Mouse (Mus musculus) A20 (cell line): ENCODE data around the gene Gm20379.

Experiments used
- DNase-seq: peaks from one replicate; pipeline ENCODE4 v3.0.0-alpha.2; 2011; ENCODE audit warnings: low read depth, low spot score

Gm20379 gene

DNA sequence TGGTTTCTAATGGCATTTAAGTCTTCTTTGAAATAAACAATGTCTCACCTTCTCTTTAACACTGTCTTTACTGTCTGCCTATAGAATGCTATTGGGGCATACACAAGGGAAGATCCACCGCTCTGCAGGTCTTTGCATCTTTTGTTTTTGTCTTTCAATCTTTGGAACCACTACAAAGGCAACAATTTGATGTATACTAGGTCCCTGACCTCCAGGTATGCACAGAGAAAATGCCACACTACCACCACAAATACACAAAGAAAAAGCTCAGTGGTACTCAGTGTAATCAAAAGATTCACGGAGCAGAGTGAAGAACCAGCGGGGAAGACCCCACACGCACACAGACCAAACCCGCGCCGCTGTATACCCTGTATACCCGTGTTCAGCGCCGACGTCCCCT lies at the start of gene Gm20379:
Gene Gm20379, plus strand, starts transcription at position 301 of the 400 bp plus-strand sequence.
- no peak for DNase-seq

GRCm38 (mm10) chr13:92261329-92261728 lies 44.5 kb upstream of the Gm20379 start:
- DNase-seq = no peak

- DNase-seq = no peak
Observed at GRCm38 (mm10) chr13:92263566-92263965, 42.2 kb upstream of the Gm20379 start.

DNA sequence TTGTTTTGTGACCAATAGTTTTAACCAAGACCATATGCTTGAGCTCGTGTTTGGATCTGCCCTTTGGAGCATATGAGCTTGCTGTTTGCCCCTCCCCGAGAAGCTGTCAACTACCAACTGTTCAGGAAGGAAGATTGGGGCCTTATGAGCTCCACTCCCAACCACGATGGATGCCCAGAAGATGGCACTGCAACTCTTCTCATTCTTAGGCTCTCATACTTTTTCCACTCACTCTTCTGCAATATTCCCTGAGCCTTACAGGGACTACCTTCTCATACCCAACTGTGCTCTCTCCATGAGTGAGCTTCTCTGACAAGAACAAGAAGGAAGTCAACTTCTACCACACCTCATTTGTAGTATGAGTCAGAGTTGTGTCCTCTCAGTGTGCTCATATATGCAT lies 38.7 kb upstream of the Gm20379 start:
- peak; percentile 31 for DNase-seq

GRCm38 (mm10) chr13:92274274-92275198 lies 31.2 kb upstream of the Gm20379 start:
- no peak for DNase-seq

- no peak for DNase-seq
Observed at GRCm38 (mm10) chr13:92275292-92275691, 30.5 kb upstream of the Gm20379 start.

DNA sequence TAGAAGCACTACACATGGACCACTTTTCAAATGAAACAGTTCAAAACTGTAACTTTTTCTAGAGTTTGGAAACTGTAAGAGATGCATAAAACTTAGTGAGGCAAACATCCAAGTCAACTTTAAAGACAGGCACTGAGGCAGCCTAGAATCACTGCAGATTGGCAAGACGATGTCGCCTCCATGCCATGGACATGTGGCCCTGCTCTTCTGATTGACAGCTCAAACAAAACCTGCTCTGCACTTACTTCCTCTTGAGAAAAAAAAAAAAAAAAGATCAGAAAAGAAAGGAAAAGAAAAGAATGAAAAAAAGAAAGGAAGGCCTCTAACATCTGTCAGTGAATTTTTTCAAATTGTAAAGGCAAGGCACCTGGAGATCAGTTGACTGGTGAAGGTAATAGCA lies 28.8 kb upstream of the Gm20379 start:
- no peak for DNase-seq

- DNase-seq = peak; percentile 40
Observed at GRCm38 (mm10) chr13:92291605-92292004, 14.2 kb upstream of the Gm20379 start.

GRCm38 (mm10) chr13:92293883-92294282 lies 11.9 kb upstream of the Gm20379 start:
- DNase-seq = no peak

GRCm38 (mm10) chr13:92296490-92296889 lies 9.3 kb upstream of the Gm20379 start:
- no peak for DNase-seq

- DNase-seq = no peak
Observed at GRCm38 (mm10) chr13:92297021-92297420, 8.8 kb upstream of the Gm20379 start.

DNA sequence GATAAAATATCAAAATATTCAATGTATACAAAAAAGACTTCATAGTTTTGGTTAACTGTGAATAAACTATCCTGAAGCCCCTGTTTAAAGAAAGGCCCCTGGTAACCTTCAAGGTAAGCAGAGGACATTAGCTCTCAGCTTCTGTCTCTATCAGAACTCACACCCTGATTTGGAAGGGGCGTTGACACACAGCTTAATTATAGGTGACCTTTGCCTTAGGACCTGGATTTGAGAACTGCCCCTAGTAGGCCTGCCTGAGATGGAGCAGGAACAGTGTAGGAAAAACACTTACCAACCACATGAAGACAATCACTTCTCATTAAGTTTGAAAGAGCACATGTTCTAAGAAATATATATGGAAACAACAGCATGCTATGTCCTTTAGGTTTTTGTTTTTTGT lies 6.3 kb upstream of the Gm20379 start:
- no peak for DNase-seq

- DNase-seq = no peak
Observed at GRCm38 (mm10) chr13:92301754-92302153, 4.0 kb upstream of the Gm20379 start.

- no peak for DNase-seq
Observed at GRCm38 (mm10) chr13:92302466-92302865, 3.3 kb upstream of the Gm20379 start.

DNA sequence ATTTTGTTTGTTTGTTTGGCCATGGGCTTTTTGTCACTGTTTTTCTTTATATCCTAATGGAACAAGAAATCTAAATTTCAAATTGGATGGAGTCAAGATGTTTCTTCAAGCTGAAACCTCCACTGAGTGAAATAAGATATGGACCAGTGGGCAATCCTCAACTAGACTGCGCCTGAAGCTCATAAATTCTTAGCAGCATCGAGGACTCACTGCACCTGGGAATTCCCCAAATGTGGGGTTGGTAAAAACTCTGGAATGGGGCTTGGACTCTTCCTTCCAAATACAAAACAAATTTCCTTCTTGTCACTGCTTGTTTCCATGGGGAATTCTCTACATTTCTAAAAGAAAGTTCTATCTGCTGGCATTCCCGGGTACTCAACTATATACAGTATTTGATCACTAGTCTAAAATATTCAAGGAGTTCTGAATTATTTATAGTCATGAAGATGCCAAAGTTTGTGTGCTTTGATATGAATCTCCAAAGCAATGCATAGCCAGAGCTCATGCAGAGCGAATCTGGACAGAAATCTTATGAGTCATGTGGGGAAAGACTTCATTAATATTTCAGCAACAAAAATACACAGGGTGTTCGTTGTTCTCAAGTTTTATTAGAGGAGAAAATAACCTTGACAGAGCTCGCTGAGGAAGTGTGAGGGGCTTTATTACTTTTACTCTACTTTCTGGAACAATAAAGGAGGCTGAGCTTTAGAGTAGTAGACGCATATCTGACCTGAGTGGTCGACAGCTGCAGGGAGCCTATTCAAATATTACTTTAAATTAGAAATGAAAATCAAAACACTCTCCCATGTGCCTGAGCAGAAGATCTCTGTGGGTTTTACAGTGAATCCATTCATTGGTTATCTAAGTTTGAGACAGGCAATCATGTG lies 2.5 kb upstream of the Gm20379 start:
- DNase-seq = peak; percentile 43

DNA sequence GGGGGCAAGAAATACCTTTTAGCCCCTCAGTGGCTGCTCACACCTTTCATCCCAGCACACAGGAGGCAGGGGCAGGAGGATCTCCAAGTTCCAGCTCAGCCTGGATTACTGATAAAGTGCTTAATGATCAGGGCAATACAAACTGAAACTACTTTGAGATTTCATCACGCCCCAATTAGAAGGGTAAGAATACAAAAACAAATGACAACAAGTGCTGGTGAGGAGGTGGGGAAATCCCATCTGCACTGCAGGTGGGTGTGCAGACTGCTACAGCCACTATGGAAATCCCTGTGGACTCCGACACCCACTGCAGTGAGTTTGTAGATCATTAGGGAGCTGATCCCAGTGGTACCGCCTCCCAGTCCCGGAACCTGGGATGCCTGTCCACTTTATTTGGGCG lies 1.5 kb upstream of the Gm20379 start:
- DNase-seq = peak; percentile 55

DNA sequence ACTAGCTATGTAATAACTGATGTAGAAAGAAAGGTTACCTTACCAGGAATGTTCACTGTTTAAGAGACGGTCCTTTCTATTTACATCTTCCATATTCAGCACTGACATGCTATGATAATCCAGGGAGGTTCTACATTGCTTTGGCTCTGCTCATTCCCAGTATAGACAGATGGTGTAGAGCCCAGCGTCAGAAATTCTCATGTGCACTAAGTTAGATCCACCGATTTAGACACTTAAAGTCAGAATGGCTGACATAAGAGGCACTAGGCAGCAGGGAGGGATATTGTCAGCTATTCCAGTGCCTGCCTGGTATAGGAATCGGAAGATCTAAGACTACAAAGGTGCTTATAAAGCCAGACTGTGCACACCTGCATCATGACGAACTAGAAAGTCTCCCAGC lies 8.8 kb downstream of the Gm20379 start:
- no peak for DNase-seq

GRCm38 (mm10) chr13:92320770-92321169 lies 15.0 kb downstream of the Gm20379 start:
- peak; percentile 84 for DNase-seq

DNA sequence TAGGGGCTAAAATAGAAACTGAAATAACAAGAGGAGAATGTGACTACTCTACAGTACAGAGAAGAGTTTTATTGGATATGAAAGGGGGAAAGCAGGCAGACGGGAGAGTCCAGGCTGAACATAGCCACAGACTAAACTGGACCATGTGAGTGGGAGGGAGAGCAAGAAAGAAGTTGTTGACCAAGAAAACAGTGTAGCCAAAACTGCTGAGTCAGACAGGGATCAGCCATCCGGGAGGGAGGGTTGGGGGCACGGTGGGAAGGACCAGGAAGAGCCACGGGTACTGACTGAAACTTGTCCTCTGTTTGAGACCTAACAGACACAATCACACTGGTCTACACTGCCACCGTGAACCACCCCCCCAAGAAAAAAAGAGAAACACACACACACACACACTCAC lies 20.2 kb downstream of the Gm20379 start:
- DNase-seq = no peak

DNA sequence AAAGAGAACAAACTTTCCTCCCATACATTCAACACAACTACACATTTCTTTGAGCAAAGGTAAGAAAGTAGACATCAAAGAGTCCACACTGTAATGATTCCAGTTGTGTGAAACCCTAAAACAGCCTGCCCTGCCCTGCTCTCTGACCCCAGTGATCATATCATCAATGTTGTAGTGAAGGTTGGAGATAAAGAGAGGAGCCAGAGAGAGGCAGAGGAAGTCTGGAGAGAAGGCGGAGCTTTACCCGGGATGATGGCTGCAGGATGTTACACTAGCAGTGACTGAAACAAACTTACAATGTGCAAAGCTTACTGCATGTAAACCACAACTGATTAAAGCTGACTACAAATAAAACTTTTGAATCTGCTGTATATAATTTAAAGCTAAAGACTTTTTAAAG lies 22.2 kb downstream of the Gm20379 start:
- no peak for DNase-seq

GRCm38 (mm10) chr13:92330621-92331020 lies 24.8 kb downstream of the Gm20379 start:
- DNase-seq = no peak

- DNase-seq = peak; percentile 47
Observed at GRCm38 (mm10) chr13:92332103-92332879, 26.5 kb downstream of the Gm20379 start.
